Mouse (Mus musculus) stomach, embryonic 16.5 days (tissue): ENCODE measurements around the gene Map3k20. TPM values are rescaled to one million over a fixed set of nuclear protein-coding genes. Genes with fewer than 3 reads are reported as not detected.

Source experiments
- ATAC-seq: fragments of 200-750 bp; cut with Nextera tagmentation; 2 replicates; pipeline ENCODE4 v1.8.0; 2017; ENCODE audit warnings: moderate number of reproducible peaks, moderate TSS enrichment; ENCODE audit not compliant: insufficient read depth, low FRiP score
- H3K27ac ChIP-seq: fragments of 300-500 bp; sonication (generic); 2 replicates; pipeline ENCODE4 v1.5.1; 2014; ENCODE audit warnings: low read length
- H3K27me3 ChIP-seq: fragments of 300-500 bp; sonication (generic); 2 replicates; pipeline ENCODE4 v1.6.1; 2014; ENCODE audit warnings: low read length, control low read depth, mixed read lengths; ENCODE audit not compliant: control insufficient read depth, insufficient read depth
- H3K36me3 ChIP-seq: fragments of 300-500 bp; sonication (generic); 2 replicates; pipeline ENCODE4 v1.6.1; 2014; ENCODE audit warnings: low read length; ENCODE audit not compliant: control insufficient read depth, insufficient read depth
- H3K4me1 ChIP-seq: fragments of 300-500 bp; sonication (generic); 2 replicates; pipeline ENCODE4 v1.6.1; 2014; ENCODE audit warnings: low read length, control low read depth, mixed read lengths; ENCODE audit not compliant: control insufficient read depth, insufficient read depth
- H3K4me2 ChIP-seq: fragments of 300-500 bp; sonication (generic); 2 replicates; pipeline ENCODE4 v1.6.1; 2014; ENCODE audit warnings: low read depth, low read length, mixed read lengths
- H3K4me3 ChIP-seq: fragments of 300-500 bp; sonication (generic); replicated peaks from 2 replicates; pipeline ENCODE4 v1.5.1; 2014; ENCODE audit warnings: mild to moderate bottlenecking, low read length
- H3K9ac ChIP-seq: fragments of 300-500 bp; sonication (generic); 2 replicates; pipeline ENCODE4 v1.6.1; 2014; ENCODE audit warnings: low read length
- H3K9me3 ChIP-seq: fragments of 300-500 bp; sonication (generic); replicated peaks from 2 replicates; pipeline ENCODE4 v1.6.1; 2016; ENCODE audit warnings: low read length, control low read depth; ENCODE audit not compliant: control insufficient read depth
- WGBS: fragments of 180-500 bp; shearing (Covaris S2); extraction: QIAGEN DNeasy Blood & Tissue Kit; methylation state at CpG from one replicate; pipeline ENCODE4 v1.1.7; 2014; 5-methylcytosine and 5-hydroxymethylcytosine counted together
- polyA plus RNA-seq: library from polyadenylated mRNA; unstranded; fragments of >200 nt; fragmentation: Nextera tagmentation; extraction: Ambion mirVana; gene quantifications from 2 replicates; pipeline ENCODE4 v1.2.1, GENCODE M21; 2015

The Map3k20 gene
- polyA plus RNA-seq, 1 experiment from 2014 or later, result 24.6 TPM

DNA sequence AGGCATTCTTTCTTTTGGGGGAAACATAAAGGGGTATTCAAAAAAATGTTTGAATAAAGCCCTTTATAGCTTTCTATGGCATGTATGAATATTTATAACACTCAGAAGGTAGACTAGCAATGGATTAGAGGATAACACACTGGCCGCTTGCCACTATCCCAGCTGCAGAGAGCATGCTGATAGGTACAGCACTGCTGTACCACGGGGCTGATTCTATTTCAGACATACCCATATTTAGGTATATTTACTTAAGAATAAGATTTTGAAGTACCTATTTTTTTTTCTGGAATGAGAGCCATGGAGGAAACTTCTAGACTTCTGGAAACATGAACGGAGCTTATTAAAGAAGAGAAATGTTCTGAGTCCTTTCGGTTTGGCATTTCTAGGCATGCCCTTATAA lies 39.8 kb upstream of the Map3k20 start:
- H3K4me1 ChIP-seq, result 0 out of 2 replicates have a peak, but pooled peaks cover 3% of the 10 kb centered on the region
- ATAC-seq, result peak; percentile 50; the same call in 1 of the 2 replicates
- no peaks in the 10 kb centered on the region for H3K27me3 ChIP-seq
- H3K9ac ChIP-seq, result no peak overlapping the region
- no peak overlapping the region for H3K4me2 ChIP-seq
- WGBS, result 57% methylated on average over 4 of the region's 4 CpGs
- no peaks in the 10 kb centered on the region for H3K9me3 ChIP-seq
- no peak overlapping the region for H3K4me3 ChIP-seq
- H3K27ac ChIP-seq, result no peak overlapping the region; the same call in 1 of the 2 replicates
- H3K36me3 ChIP-seq, result no peaks in the 10 kb centered on the region

DNA sequence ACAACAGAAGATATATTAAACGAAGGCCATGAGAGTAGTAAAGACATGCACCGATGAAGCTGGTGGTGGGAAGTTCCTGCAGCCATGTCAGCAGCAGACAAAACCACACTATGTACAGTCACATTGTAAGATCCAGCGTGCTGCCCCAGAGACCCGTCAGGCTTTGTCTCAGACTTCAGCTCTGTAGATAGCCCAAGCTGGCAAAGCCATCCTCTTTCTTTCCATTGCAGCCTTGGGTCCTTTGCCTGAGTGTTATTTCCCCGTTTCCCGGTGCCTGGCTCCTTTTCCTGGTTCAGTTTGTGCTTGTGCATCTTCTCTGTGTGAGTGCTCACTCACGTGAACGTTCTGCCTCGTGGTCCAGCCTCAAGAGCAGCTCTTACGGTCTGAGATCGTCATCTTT lies 39.1 kb upstream of the Map3k20 start:
- H3K27me3 ChIP-seq, result no peaks in the 10 kb centered on the region
- WGBS, result 84% methylated on average over 11 of the region's 11 CpGs
- ATAC-seq, result no peak
- no peak overlapping the region for H3K9ac ChIP-seq
- no peak overlapping the region; the same call in 1 of the 2 replicates for H3K27ac ChIP-seq
- no peak overlapping the region for H3K4me2 ChIP-seq
- H3K9me3 ChIP-seq, result no peaks in the 10 kb centered on the region
- H3K4me3 ChIP-seq, result no peak overlapping the region
- H3K4me1 ChIP-seq, result 0 out of 2 replicates have a peak, but pooled peaks cover 3% of the 10 kb centered on the region
- H3K36me3 ChIP-seq, result no peaks in the 10 kb centered on the region

DNA sequence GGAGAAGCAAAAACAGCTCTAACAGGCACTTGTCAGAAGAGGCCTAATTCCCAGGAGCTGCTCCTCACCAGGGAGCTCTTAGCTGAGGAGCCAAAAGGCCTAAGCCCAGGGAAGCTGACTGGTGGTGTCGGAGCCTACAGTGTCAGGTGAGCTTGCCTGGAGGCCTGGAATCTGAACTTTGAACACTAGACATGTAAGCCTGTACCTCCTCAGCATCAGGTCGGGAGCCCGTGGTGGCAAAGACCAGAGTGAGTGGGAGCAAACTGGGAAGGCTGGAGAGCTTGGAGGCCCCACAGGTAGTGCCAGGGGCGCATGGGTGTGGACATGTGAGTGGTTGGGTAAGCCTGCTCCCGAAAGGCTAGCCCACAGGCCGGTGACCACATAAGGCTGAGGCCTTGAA lies 37.6 kb upstream of the Map3k20 start:
- no peaks in the 10 kb centered on the region for H3K27me3 ChIP-seq
- no peaks in the 10 kb centered on the region for H3K9me3 ChIP-seq
- WGBS, result 87% methylated on average over 6 of the region's 6 CpGs
- ATAC-seq, result no peak
- no peaks in the 10 kb centered on the region for H3K4me1 ChIP-seq
- H3K4me2 ChIP-seq, result no peak overlapping the region
- H3K9ac ChIP-seq, result no peak overlapping the region
- H3K27ac ChIP-seq, result no peak overlapping the region
- no peak overlapping the region for H3K4me3 ChIP-seq
- no peaks in the 10 kb centered on the region for H3K36me3 ChIP-seq

DNA sequence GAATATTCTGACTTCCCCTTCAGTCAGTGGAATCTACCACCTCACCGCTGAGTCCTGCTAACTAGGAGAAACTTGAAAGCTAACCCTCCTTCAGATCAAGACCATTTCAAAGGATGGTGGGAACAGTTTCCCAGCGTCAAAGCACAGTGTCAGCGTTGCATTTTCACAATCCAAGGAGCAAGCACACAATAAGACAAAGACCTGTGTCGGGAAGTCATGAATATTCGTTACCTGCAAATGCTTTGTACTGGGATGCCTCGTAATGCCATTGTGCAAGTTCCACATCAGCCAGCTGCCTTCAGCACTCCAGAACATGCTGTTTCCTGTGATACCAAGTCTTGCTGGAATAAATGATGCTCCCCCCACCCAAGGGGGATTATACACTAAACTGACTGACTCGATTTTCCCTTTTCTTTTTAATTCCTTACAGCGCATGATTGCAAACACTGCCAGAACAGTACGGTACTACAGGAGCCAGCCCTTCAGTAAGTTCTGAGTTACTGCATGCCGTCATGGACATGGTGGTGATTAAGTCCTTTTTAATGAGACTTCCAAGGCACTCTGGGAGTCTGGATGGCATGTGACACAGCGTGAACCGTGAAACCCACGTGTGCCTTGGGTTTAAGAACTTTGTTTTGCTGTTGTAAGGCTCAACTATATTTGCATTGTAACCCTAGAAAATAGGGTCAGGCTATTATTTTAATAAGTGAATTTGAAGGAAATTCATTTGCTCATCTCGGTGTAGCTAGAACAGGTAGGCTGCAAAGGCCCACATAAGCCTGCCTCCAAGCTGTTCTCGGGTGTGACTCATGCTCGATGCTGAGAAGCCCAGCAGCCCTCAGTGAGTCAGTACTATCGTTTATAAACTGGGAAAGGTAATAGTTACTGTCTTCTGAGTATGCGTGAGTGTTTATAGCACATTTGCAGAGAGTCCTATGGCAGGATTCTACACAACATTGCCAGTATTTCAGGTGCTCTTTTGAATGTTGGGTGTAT lies 32.6 kb upstream of the Map3k20 start:
- Histone ChIP-seq H3K27me3 (no peaks in the 10 kb centered on the region), H3K4me3 (no peak overlapping the region), H3K4me1 (peaks cover 13% of the 10 kb centered on the region), H3K36me3 (no peaks in the 10 kb centered on the region), H3K4me2 (no peak overlapping the region), H3K9me3 (no peaks in the 10 kb centered on the region), H3K27ac (no peak overlapping the region), H3K9ac (no peak overlapping the region)
- no peak for ATAC-seq
- 64% methylated on average over 18 of the region's 18 CpGs for WGBS

DNA sequence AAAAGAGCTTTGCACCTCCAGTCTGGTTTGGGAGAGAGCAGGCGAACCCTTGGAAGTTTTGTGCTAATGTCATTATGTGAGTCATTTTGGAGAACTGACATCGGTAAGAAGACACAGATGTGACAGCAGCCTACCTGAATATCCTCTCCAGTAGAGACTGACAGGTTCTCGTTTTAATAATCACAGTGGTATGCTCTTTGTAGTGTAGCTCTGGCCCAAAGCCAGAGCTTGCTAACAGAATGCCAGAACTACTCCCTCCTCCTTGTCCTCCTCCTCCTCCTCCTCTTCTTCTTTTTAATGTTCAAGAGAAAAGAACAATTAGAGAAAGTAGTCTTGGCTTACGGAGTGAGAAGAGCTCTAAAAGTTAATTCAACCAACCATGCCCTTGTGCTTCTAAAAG lies 31.6 kb upstream of the Map3k20 start:
- WGBS, result 66% methylated on average over 4 of the region's 4 CpGs
- Histone ChIP-seq H3K4me1 (peaks cover 13% of the 10 kb centered on the region), H3K27ac (no peak overlapping the region), H3K9me3 (no peaks in the 10 kb centered on the region), H3K9ac (no peak overlapping the region), H3K36me3 (no peaks in the 10 kb centered on the region), H3K27me3 (no peaks in the 10 kb centered on the region), H3K4me2 (no peak overlapping the region), H3K4me3 (no peak overlapping the region)
- no peak for ATAC-seq

DNA sequence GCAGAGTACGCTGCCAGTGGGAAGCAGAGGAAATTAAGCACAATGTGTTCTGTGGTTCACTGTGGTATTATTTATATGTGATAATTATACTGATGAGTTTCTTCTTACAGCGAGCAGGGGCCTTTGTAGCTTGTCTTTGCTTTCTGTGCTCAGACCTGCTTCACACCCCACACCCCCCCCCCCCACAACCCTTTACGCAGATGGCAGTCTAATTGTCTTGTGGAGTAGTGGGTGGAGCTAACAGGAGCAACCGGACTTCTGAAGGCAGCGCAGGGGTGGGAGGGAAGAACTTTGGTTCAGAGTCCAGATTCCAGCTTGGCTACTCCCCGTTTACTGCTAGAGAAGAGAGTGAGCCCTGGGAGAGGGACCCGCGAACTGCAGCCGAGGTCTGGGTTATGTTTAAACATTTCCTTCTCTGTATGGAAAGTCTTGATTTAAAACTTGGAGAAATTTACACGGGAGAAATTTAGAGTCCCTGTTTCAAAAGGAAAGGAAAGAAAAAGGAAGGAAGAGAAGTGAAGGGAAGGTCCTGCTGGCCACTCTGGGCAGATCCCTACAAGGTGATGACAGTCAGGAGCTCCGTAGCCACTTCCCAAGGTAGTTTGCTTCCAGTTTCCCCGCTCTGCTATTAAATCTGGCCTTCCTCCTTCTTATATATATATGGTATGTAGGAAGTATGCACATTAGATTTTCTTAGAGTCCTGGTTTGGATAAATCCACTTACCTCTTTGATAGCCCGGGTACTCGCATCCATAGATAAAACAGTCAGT lies 30.4 kb upstream of the Map3k20 start:
- peaks cover 13% of the 10 kb centered on the region for H3K4me1 ChIP-seq
- H3K27me3 ChIP-seq, result no peaks in the 10 kb centered on the region
- no peaks in the 10 kb centered on the region for H3K36me3 ChIP-seq
- H3K9me3 ChIP-seq, result no peaks in the 10 kb centered on the region
- H3K27ac ChIP-seq, result peak overlapping the region; percentile 60
- peak overlapping the region; percentile 10; the same call in 1 of the 2 replicates for H3K4me3 ChIP-seq
- ATAC-seq, result peak; percentile 89
- whole genome bisulfite sequencing, result 22% methylated on average over 14 of the region's 14 CpGs
- H3K9ac ChIP-seq, result peak overlapping the region; percentile 30
- peak overlapping the region; percentile 31 for H3K4me2 ChIP-seq

DNA sequence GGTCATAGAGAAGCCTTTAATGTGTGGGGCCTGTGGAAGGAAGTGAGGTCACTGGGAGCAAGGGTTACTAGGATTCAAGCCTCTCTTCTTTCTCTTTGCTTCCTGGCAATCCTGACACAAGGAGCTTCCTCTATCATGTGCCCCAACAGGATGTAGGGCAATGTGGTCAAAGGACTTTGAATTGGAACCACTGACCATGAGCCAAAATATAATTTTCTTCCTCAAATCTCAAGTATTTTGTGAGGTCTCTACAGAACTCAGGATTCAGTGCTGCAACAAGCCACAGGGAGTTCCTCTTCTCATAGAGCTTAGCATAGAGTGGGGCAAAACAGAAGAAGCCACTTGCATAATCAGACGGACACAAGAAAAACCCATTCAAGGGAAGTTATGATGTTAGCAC lies 24.7 kb upstream of the Map3k20 start:
- Histone ChIP-seq H3K9ac (no peak overlapping the region), H3K27me3 (no peaks in the 10 kb centered on the region), H3K36me3 (no peaks in the 10 kb centered on the region), H3K4me2 (no peak overlapping the region), H3K9me3 (no peaks in the 10 kb centered on the region), H3K4me1 (no peaks in the 10 kb centered on the region), H3K27ac (no peak overlapping the region), H3K4me3 (no peak overlapping the region)
- no peak for ATAC-seq
- 90% methylated on average over 1 of the region's 1 CpGs for WGBS

DNA sequence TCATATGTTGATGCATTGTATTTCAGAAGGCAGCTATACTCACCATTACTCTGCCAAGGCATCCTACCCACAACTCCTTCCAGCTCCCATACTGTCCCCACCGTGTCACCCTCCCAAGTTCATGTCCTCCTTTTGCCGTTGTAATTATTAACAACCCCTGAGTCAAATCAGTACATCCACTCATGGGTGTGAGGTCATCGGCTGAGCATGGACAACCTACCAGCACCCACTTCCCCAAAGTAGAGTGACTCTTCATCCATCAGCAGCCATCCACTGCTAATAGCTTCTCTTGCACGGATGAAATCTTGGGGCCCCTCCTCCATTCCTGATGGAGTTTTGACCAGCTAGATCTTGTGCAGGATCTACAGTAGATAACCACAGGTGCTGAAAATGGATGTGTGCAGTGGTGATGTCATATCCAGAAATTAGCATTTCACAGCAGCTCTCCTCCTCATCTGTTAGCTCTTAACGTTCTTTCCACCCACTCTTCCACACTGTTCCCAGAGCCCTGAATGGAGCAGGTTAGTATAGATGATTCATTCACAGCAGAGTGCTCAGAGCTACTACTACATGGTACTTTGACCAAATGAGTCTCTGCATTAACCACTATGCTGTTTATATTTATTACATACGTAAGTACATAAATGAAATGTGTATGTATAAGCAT lies 22.5 kb upstream of the Map3k20 start:
- no peak overlapping the region for H3K4me2 ChIP-seq
- ATAC-seq, result no peak
- 82% methylated on average over 6 of the region's 6 CpGs for WGBS

More for the DNA sequence above, 22.5 kb upstream of the Map3k20 start:
- Histone ChIP-seq H3K4me3 (no peak overlapping the region), H3K9ac (no peak overlapping the region), H3K4me1 (no peaks in the 10 kb centered on the region), H3K36me3 (no peaks in the 10 kb centered on the region), H3K9me3 (no peaks in the 10 kb centered on the region), H3K27me3 (no peaks in the 10 kb centered on the region), H3K27ac (no peak overlapping the region)
